Mouse (Mus musculus): ENCODE results near the gene 4930402H24Rik.

The 4930402H24Rik gene

DNA sequence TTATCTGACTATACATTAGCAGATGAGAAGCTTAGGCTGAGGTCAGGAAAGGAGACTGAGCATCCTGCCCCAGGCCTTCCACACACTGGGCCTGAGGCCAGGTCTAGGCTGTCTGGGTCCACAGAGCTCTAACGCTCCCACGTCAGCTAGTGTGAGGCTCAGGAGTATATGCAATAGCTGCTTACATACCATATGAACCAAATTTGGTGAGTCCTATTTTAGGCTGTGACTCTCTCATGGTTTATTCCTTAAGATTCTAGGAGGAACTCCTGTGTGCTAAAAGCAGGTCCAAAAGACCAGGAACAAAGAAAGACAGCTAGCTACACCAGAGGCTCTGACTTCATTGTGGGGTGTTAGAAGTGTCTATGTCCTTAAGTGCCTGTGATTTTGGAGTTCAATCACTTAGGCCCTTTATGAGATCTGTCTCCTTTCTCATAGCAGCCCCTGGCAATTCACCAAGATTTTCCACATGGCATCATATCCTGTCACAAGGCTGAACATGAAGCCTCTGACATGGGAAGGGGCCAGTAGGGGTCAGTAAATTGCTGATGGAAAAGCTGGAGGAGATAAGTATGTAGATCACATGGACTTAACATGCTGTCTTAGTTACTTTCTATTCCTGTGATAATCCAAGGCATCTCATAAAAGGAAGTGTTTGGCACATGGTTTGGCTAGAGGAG, 177.2 kb downstream of the 4930402H24Rik start:
- DNase-seq = peak; percentile 41 to 53

DNA sequence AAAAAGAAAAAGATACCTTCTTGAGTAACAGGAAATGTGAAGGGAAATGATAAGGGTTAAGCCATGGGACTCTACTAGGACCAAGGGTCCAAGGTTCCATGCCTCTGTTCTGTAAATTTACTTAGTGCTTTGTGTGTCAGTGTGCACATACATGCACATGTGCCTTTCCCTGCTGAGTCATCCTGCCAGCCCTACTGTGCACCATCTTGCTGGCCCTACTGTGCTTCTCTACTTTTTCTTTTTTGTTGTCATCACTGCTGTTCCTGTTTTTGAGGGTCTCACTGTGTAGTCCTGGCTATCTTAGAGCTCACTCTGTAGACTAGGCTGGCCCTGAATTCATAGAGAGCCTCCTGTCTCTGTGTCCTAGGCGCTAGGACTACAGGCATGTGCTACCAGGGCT, 178.5 kb downstream of the 4930402H24Rik start:
- no peak for DNase-seq

- peak; percentile 72 to 76 for DNase-seq
These were observed 181.8 kb downstream of the 4930402H24Rik start for GRCm38 (mm10) chr2:130724369-130724768.

DNA sequence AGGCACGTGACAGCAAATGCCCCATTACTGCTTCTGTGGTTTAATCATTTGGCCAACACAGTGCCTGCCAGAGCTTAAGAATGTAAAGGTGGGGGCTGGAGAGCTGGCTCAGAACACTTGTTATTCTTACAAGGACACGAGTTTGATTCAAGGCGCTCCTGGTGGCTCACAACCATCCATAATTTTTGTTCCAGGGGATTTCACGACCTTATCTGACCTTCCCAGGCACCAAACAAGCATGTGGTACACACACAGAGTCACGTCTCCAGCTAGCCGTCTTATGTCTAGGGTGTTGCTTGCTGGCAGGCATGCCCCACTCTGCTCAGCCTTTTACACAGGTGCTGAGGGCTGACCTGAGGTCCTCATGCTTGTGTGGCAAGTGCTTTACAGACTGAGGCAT, 188.3 kb downstream of the 4930402H24Rik start:
- no peak for DNase-seq

DNA sequence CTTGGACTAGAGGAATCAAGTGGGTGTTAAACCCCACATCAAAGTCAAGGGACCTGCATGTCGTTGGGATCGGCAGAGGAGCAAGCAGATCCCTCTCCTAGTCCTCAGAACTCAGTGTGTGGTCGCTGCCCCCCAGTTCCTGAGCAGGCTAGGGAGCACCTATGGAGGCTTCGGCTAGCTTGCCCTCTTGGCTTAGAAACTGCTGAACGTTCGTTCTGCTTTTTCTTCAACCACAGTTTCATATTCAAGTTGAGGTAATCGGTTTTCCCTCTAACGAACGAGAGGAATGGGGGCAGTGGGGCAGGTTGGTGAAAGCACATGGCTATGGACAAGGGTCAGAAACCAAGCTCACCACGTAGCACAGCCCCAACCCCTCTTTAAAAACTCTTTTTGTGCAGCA, 199.1 kb downstream of the 4930402H24Rik start:
- no peak for DNase-seq

- DNase-seq = no peak
These were observed 199.6 kb downstream of the 4930402H24Rik start for GRCm38 (mm10) chr2:130706602-130707001.

- DNase-seq = no peak
These were observed 201.0 kb downstream of the 4930402H24Rik start for GRCm38 (mm10) chr2:130705178-130705577.

DNA sequence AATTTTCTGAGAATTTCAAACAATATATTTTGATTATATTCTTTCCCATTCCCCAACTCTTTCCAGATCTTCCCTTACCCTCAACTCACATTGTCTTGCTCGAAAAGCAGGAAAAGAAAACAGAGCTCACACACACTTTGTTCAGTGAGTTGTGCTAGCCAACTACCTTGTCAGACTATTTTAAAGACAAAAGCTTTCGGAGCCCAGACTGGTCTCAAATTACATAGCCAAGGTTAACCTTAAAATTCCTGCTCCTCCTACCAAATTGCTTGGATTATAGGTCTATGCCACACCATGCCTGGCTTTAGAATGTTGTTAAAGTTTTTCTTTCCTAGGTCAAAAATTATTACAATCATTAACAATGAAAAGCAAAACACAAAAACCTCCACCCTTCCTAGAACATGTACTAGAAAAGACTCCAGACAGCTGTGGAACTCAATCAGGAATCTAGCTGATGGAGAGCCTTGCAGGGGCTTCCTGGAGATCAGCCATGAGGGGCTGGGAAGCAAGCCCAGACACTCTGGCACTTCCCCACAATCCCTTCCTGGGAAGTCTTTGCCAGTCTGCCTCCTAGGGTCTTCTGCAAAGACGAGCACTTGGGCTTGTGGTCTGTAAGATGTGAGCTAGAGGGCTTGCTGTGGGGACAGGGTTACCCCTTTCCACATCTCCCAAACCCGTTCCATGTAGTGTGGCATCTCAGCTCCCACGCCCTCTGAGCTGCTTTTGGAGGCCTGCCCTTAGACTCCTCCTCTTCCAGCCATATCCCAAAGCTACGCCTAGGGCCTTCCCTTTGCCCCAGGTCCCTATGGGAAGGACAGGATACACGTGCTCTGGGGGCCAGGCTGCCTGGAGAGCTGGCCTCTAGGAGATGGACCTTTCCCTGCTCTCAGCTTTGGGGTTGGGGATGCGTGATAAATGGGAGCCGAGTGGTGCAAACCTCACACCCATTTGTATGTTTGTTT, 201.9 kb downstream of the 4930402H24Rik start:
- DNase-seq = peak; percentile 63 to 78

GRCm38 (mm10) chr2:130697821-130698266, 208.4 kb downstream of the 4930402H24Rik start:
- no peak for DNase-seq

DNA sequence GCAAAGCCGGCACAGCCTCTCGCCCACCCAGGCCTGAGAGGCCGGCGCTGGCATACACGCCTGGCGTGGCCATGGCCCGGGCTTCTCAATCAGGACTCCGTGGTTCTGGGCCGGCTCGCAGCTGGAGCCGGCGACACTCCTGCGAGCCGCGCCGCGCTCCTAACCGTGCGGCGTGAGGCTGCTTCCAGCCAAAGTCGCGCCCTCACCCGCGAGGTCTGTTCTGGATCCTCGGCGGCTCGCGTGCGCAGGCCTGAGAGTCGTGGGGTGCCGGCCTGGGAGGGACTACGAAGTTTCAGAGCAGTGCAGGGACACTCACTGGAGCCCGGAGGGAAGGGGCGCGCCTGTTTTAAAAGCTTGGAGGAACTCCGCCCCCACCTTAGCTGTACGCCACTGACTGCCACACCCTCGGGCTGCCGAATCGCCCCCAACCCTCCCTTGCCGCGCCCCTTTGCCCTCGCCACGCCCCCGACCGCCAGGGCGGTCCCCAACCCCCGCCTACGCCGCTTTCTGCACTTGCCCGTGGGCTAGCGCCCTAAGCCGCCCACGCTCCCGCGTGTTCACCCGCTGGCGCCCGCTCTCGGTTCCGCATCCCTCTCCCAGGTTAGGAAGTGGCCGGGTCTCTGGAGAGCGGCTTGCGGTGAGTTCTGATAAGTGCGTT, 208.9 kb downstream of the 4930402H24Rik start, which contains the start of gene Slc4a11:
TSS of gene Slc4a11 (minus strand) at position 367 of the 658 bp plus-strand sequence.
- DNase-seq = peak; percentile 36 to 55

- DNase-seq = peak in 1 of 2 experiments; percentile 30
These were observed 209.5 kb downstream of the 4930402H24Rik start for GRCm38 (mm10) chr2:130696700-130697152.

- no peak for DNase-seq
These were observed 212.6 kb downstream of the 4930402H24Rik start for GRCm38 (mm10) chr2:130693563-130693962.

GRCm38 (mm10) chr2:130689011-130689410, 217.2 kb downstream of the 4930402H24Rik start:
- no peak for DNase-seq

GRCm38 (mm10) chr2:130685426-130685825, 220.8 kb downstream of the 4930402H24Rik start:
- DNase-seq = no peak

GRCm38 (mm10) chr2:130681531-130681930, 224.7 kb downstream of the 4930402H24Rik start:
- DNase-seq = no peak

- no peak for DNase-seq
These were observed 226.3 kb downstream of the 4930402H24Rik start for GRCm38 (mm10) chr2:130679899-130680298.

- DNase-seq = no peak
These were observed 227.1 kb downstream of the 4930402H24Rik start for GRCm38 (mm10) chr2:130679154-130679553.

DNA sequence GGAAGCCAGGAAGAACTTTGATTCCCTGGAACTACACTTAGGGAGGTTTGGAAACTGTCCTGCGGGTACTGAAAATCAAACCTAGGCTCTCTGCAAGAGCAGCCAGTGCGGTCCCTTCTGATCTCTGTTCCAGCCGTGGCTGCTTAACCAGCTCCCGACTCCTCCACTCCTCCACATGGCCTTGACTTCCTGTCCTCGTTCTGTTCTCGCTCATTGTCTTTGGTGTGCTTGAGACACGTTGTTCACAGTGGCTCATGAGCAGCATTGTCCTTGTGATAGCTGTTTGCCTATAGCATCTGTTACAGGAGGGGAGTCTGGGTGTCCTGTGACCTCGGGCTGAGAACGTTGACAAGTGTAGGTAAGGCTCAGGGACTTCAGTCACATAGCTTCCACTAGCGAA, 229.0 kb downstream of the 4930402H24Rik start:
- no peak for DNase-seq

DNA sequence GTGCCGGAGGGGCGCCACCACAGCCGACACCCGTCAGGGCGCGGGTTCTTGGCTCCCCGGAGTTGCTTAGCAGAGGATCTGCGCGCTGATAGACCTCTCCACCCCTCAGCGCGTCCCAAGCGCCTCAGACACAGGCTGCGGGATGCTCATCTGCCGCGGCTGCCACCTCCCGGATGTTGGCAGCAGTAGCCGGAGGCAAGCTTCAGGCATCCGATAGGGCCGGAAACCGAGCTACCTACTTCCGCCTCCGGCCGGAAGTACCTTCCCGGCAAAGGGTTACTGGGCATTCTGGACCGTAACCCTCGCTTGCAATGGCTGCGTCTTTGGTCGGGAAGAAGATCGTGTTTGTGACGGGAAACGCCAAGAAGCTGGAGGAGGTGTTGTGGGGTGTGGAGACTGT, 238.6 kb downstream of the 4930402H24Rik start, which contains the start of gene Itpa:
TSS of gene Itpa (plus strand) at position 52 of the 400 bp plus-strand sequence.
- peak; percentile 91 to 93 for DNase-seq

DNA sequence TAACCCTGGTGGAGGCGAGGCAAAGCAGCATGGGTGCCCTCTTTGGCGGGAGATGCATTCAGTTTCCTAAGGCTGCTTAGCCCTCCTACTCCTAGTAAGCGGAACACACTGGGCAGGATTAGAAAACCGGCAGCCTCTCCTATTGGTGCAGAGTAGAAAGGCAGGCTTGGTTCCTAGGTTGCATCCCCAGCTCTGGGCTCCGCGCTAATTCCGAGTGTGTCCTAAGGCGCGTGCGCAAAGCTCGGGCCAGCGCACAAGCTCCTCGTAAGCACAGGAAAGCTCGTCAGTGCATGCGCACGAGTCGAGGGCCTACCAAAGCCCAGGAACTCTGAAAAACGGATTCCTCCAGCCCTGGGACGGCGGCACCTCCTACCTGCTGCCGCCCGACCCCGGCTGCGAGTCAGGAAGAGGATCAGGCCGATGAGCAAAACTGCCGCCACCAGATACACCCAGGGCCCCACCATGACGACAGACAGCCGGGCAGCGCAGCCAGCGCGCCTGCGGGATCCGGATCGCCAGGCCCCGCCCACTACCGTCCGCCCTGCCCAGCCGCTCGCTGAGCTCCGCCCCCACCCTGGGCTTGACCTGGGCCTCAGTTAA, 242.0 kb downstream of the 4930402H24Rik start, which contains the start of gene Ddrgk1:
TSS of gene Ddrgk1 (minus strand) at position 558 of the 600 bp plus-strand sequence.
- DNase-seq = peak; percentile 94 to 96

DNA sequence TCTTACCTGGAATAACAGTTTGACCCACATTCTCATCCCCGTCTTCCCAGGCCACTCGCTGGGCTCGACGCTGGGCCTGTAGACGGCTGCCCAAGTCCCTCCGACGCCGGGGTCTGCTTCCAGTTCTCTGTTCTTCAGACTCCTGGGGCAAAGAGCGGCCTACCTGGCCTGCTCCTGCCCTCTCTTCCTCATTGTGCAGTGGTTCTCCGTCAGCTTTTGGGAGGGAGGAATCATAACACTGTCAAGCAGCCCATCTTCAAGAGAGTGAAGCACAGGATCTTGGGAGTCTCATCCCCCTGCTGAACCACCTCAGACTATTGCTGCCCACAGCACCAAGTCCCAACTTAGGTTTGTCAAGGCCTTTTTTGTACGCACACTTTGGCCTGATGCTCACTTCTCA, 242.9 kb downstream of the 4930402H24Rik start:
- no peak for DNase-seq

DNA sequence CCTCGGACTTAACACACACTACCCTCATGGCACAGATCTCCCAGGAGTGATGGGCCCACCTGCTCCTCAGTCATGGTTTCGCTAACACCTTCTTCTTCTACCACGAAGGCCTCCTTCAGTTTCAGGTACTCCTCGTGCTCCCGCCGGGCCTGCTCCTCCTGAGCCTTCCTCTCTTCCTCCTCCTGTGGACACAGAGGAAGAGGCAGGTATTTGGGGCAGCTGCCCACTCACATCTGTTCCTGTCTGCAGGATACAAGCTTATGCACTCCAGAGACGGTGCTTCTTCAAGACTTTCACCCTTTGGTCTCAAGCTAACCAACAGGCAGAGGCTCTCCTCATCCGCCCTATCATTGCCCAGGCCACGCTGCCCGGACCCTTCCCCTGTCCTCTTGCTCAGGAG, 247.7 kb downstream of the 4930402H24Rik start:
- DNase-seq = no peak

All from cerebellum, postnatal 10 days (tissue).